Mouse (Mus musculus): ENCODE measurements around the gene Dusp13. TPM values are rescaled to one million over a fixed set of nuclear protein-coding genes. Genes with fewer than 3 reads are reported as not detected.

Gene Dusp13
- polyA plus RNA-seq, 1 experiment from 2014 or later = not detected

- ATAC-seq = no peak
- DNase-seq (ENCODE audit: low spot score) = no peak
- 92% methylated on average over 8 of the region's 8 CpGs for WGBS
These were observed 48.3 kb downstream of the Dusp13 start for GRCm38 (mm10) chr14:21702691-21703090.

DNA sequence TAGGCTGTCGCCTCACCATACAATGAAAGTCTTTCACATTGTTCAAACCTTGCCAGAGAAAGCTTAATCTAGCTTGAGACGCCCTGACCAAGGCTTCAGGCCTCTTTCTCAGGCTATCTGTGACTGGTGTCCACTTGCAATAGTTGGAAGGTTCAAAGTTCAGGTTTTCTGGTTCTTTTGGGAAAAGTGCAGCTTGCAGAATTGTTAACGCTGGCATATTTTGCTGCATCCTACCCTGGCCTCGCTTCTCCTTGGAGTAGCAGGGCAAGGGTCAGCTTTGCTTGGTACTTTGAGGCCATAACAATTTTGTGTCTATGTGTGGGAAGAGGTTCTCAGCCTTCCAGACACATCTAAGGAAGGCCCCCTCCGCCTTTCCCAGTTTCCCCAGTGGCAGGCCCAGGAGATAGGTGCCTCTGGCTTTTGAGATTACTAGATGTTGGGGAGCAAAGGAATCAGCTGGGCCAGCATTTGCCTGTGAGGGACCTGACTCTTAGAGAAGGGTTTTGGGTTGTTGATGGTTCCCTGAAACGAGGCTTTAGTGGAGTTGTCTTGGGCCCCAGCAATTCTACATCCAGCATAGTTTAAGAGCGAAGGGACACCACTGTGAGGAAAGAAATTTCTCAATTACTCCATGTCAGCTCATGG is 54.7 kb downstream of the Dusp13 start:
- Histone ChIP-seq H3K27ac (ENCODE audit: low read depth, low read length) (no peak overlapping the region), H3K4me2 (ENCODE audit: low read length) (no peak overlapping the region), H3K9me3 (replicated peaks; ENCODE audit: control insufficient read depth, low read length) (no peaks in the 10 kb centered on the region; the same call in 1 of the 2 replicates), H3K36me3 (ENCODE audit: control insufficient read depth, insufficient read depth, low read length) (no peaks in the 10 kb centered on the region), H3K4me3 (ENCODE audit: low read depth, low read length) (no peak overlapping the region), H3K4me1 (ENCODE audit: control insufficient read depth, insufficient read depth, low read length) (no peaks in the 10 kb centered on the region), H3K27me3 (replicated peaks; ENCODE audit: control insufficient read depth, insufficient read depth, low read length) (no peaks in the 10 kb centered on the region), H3K9ac (ENCODE audit: low read length) (no peak overlapping the region)
- no peak for ATAC-seq
- WGBS = 82% methylated on average over 7 of the region's 7 CpGs
- no peak for DNase-seq (ENCODE audit: low spot score)

More at GRCm38 (mm10) chr14:21702691-21703090, 48.3 kb downstream of the Dusp13 start:
- Histone ChIP-seq H3K27ac (ENCODE audit: low read depth, low read length) (no peak overlapping the region), H3K9me3 (replicated peaks; ENCODE audit: control insufficient read depth, low read length) (no peaks in the 10 kb centered on the region), H3K4me1 (ENCODE audit: control insufficient read depth, insufficient read depth, low read length) (peaks cover 4% of the 10 kb centered on the region; the same call in 1 of the 2 replicates), H3K4me2 (ENCODE audit: low read length) (no peak overlapping the region), H3K27me3 (replicated peaks; ENCODE audit: control insufficient read depth, insufficient read depth, low read length) (no peaks in the 10 kb centered on the region), H3K36me3 (ENCODE audit: control insufficient read depth, insufficient read depth, low read length) (no peaks in the 10 kb centered on the region), H3K4me3 (ENCODE audit: low read depth, low read length) (no peak overlapping the region), H3K9ac (ENCODE audit: low read length) (no peak overlapping the region)

- Histone ChIP-seq H3K9ac (ENCODE audit: low read length) (no peak overlapping the region), H3K4me2 (ENCODE audit: low read length) (no peak overlapping the region), H3K27me3 (replicated peaks; ENCODE audit: control insufficient read depth, insufficient read depth, low read length) (no peaks in the 10 kb centered on the region), H3K9me3 (replicated peaks; ENCODE audit: control insufficient read depth, low read length) (no peaks in the 10 kb centered on the region; the same call in 1 of the 2 replicates), H3K36me3 (ENCODE audit: control insufficient read depth, insufficient read depth, low read length) (no peaks in the 10 kb centered on the region), H3K27ac (ENCODE audit: low read depth, low read length) (no peak overlapping the region), H3K4me3 (ENCODE audit: low read depth, low read length) (no peak overlapping the region), H3K4me1 (ENCODE audit: control insufficient read depth, insufficient read depth, low read length) (no peaks in the 10 kb centered on the region)
- 86% methylated on average over 6 of the region's 6 CpGs for WGBS
- ATAC-seq (no peak), DNase-seq (ENCODE audit: low spot score) (no peak)
These were observed 56.0 kb downstream of the Dusp13 start for GRCm38 (mm10) chr14:21695020-21695419.

GRCm38 (mm10) chr14:21691070-21691469 is 59.9 kb downstream of the Dusp13 start:
- H3K27me3 ChIP-seq (replicated peaks; ENCODE audit: control insufficient read depth, insufficient read depth, low read length) = no peaks in the 10 kb centered on the region
- H3K4me1 ChIP-seq (ENCODE audit: control insufficient read depth, insufficient read depth, low read length) = no peaks in the 10 kb centered on the region
- H3K4me2 ChIP-seq (ENCODE audit: low read length) = no peak overlapping the region
- no peak overlapping the region for H3K4me3 ChIP-seq (ENCODE audit: low read depth, low read length)
- no peaks in the 10 kb centered on the region; the same call in 1 of the 2 replicates for H3K9me3 ChIP-seq (replicated peaks; ENCODE audit: control insufficient read depth, low read length)
- H3K36me3 ChIP-seq (ENCODE audit: control insufficient read depth, insufficient read depth, low read length) = no peaks in the 10 kb centered on the region
- DNase-seq (ENCODE audit: low spot score) (no peak), ATAC-seq (no peak)
- 88% methylated on average over 3 of the region's 3 CpGs for WGBS
- H3K9ac ChIP-seq (ENCODE audit: low read length) = no peak overlapping the region
- H3K27ac ChIP-seq (ENCODE audit: low read depth, low read length) = no peak overlapping the region

DNA sequence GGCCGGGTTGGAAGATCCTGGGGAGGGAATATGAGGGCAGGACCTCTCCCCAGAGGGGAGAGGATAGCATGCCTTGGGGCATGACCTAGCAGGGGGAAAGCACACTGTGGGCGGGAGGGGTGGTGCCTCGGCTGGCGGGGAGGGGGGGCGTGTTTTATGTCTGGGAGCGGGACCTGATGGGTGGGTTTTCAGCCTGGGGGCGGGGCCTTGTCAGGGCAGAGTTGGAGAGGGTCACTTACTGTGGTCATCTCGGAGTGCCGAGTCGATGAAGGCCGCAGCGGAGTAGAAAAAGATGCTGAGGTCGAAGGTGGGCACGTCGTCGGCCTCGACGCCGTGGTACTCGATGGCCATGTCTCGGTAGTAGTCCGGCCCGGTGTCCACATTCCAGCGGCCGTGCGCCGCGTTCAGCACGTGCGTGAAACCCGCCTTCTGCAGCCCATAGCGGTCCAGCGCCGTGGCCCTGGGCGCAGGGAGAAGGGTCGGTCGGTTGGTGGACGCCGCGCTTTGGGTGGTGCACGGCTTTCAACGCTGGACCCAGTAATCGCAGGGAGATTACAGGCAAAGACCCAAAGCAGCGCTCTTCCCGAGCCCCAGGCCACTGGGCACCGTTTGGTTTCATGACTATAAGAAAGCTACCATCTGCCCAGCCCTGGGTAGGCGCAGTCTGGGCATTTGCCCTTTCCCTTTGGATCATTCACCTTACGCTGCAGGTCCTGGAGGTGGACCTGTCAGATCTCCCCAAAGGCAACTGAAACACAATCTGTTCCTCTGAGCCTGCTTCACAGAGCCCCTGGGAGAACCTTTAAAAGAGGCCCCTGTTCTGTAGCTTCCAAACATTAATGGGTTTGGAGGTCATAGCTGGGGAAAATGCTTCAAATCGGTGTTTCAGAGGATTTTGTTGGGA is 64.4 kb downstream of the Dusp13 start:
- WGBS = 14% methylated on average over 45 of the region's 49 CpGs

GRCm38 (mm10) chr14:21685411-21686146 is 65.4 kb downstream of the Dusp13 start:
- H3K4me2 ChIP-seq (ENCODE audit: low read length) = no peak overlapping the region
- H3K4me1 ChIP-seq (ENCODE audit: control insufficient read depth, insufficient read depth, low read length) = peaks cover 4% of the 10 kb centered on the region
- H3K9me3 ChIP-seq (replicated peaks; ENCODE audit: control insufficient read depth, low read length) = no peaks in the 10 kb centered on the region
- H3K27ac ChIP-seq (ENCODE audit: low read depth, low read length) = no peak overlapping the region
- WGBS = 87% methylated on average over 10 of the region's 10 CpGs
- no peak overlapping the region for H3K4me3 ChIP-seq (ENCODE audit: low read depth, low read length)
- H3K27me3 ChIP-seq (replicated peaks; ENCODE audit: control insufficient read depth, insufficient read depth, low read length) = peaks cover 4% of the 10 kb centered on the region; the same call in 1 of the 2 replicates
- H3K36me3 ChIP-seq (ENCODE audit: control insufficient read depth, insufficient read depth, low read length) = no peaks in the 10 kb centered on the region
- DNase-seq (ENCODE audit: low spot score) (no peak), ATAC-seq (no peak)
- H3K9ac ChIP-seq (ENCODE audit: low read length) = no peak overlapping the region

More for the DNA sequence above, 64.4 kb downstream of the Dusp13 start:
- no peaks in the 10 kb centered on the region for H3K36me3 ChIP-seq (ENCODE audit: control insufficient read depth, insufficient read depth, low read length)
- H3K27me3 ChIP-seq (replicated peaks; ENCODE audit: control insufficient read depth, insufficient read depth, low read length) = peaks cover 4% of the 10 kb centered on the region; the same call in 1 of the 2 replicates
- H3K9ac ChIP-seq (ENCODE audit: low read length) = 0 out of 2 replicates have a peak overlapping the region, but pooled peaks have one; percentile 13
- H3K9me3 ChIP-seq (replicated peaks; ENCODE audit: control insufficient read depth, low read length) = no peaks in the 10 kb centered on the region
- 0 out of 2 replicates have a peak, but pooled peaks have one; percentile 17 for ATAC-seq
- H3K4me1 ChIP-seq (ENCODE audit: control insufficient read depth, insufficient read depth, low read length) = peaks cover 4% of the 10 kb centered on the region
- H3K4me2 ChIP-seq (ENCODE audit: low read length) = peak overlapping the region; percentile 54
- H3K4me3 ChIP-seq (ENCODE audit: low read depth, low read length) = peak overlapping the region; percentile 24
- H3K27ac ChIP-seq (ENCODE audit: low read depth, low read length) = no peak overlapping the region
- DNase-seq (ENCODE audit: low spot score) = no peak

DNA sequence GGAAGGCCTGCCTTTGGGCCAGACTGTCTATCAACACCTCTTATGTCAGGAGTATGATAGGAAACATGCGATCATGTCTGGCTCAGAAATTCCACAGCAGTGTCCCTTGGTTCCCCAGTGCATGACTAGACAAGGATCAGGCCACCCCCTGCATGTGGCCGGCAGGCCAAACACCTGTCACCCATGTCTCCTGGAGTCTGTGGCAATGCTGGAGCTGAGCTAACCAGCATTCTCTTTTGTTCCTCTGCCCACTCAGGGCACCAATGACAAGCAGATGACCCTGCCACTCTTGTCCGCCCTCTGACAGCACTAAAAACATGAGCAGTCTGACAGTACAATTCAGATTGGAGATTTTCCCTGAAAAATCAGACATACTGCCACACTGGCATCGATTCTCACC is 67.1 kb downstream of the Dusp13 start:
- Histone ChIP-seq H3K27ac (ENCODE audit: low read depth, low read length) (no peak overlapping the region), H3K9ac (ENCODE audit: low read length) (no peak overlapping the region), H3K27me3 (replicated peaks; ENCODE audit: control insufficient read depth, insufficient read depth, low read length) (peaks cover 4% of the 10 kb centered on the region; the same call in 1 of the 2 replicates), H3K4me1 (ENCODE audit: control insufficient read depth, insufficient read depth, low read length) (peaks cover 9% of the 10 kb centered on the region), H3K4me2 (ENCODE audit: low read length) (no peak overlapping the region), H3K9me3 (replicated peaks; ENCODE audit: control insufficient read depth, low read length) (no peaks in the 10 kb centered on the region), H3K36me3 (ENCODE audit: control insufficient read depth, insufficient read depth, low read length) (no peaks in the 10 kb centered on the region), H3K4me3 (ENCODE audit: low read depth, low read length) (no peak overlapping the region)
- ATAC-seq (no peak), DNase-seq (ENCODE audit: low spot score) (no peak)
- WGBS = 87% methylated on average over 4 of the region's 4 CpGs

Data from forebrain, embryonic 14.5 days (tissue).